Mouse (Mus musculus): ENCODE measurements around the gene Mov10l1. TPM values are rescaled to one million over a fixed set of nuclear protein-coding genes. Genes with fewer than 3 reads are reported as not detected.

Gene Mov10l1
- polyA plus RNA-seq, 1 experiment from 2014 or later: 0.42 TPM

DNA sequence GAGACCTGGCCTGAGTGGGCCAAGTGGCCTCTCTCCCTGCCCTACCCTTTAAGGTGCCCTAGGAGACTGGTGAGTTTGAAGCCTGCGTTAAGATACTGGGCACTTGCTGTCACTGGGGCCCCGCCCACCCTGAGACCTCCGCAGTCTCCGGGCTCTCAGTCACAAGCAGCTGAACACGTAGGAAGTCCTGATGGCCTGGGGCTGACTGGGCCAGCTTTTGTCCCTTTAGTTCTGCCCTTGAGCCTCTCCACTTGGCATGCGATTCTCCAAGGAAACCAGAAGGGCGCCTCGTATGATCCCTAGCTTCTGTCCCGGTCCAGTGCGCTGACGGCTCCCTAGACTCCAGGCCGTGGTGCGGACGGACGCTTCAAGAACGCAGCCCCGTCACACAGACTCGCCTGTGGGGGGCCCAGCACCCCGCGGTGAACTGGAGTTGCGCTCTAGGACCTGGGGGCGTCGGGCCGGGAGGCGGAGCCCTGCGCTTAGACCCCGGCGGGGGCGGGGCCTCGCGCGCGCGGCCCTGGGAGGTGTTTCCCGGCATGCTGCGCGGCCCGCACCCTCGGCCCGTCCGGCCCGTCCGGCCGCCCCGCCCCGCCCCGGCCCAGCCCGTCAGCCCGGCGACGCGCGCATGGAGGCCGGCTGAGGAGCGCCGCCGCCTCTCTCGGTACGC lies 92.9 kb downstream of the Mov10l1 start:
- 3% methylated on average over 33 of the region's 59 CpGs for WGBS
- peak; percentile 94 for ATAC-seq
- peak overlapping the region; percentile 88 for H3K4me3 ChIP-seq (ENCODE audit: low read depth, low read length)
- DNase-seq (ENCODE audit: low spot score): peak; percentile 96
- H3K4me2 ChIP-seq (replicated peaks; ENCODE audit: low read depth, low read length): peak overlapping the region; percentile 74
- H3K27me3 ChIP-seq (replicated peaks; ENCODE audit: insufficient read depth, low read length): no peaks in the 10 kb centered on the region
- H3K4me1 ChIP-seq (ENCODE audit: insufficient read depth, low read depth, low read length): peaks cover 25% of the 10 kb centered on the region
- H3K27ac ChIP-seq (ENCODE audit: low read length): peak overlapping the region; percentile 91
- H3K9ac ChIP-seq (replicated peaks; ENCODE audit: low read depth): peak overlapping the region; percentile 80
- TF ChIP-seq EP300 (IDR thresholded peaks at IDR 0.05) (no peak), CTCF (IDR thresholded peaks at IDR 0.05) (peak; percentile 51)
- H3K36me3 ChIP-seq (ENCODE audit: insufficient read depth, low read length): 0 out of 2 replicates have a peak, but pooled peaks cover under 1% of the 10 kb centered on the region
- no peaks in the 10 kb centered on the region for H3K9me3 ChIP-seq (ENCODE audit: low read length)

DNA sequence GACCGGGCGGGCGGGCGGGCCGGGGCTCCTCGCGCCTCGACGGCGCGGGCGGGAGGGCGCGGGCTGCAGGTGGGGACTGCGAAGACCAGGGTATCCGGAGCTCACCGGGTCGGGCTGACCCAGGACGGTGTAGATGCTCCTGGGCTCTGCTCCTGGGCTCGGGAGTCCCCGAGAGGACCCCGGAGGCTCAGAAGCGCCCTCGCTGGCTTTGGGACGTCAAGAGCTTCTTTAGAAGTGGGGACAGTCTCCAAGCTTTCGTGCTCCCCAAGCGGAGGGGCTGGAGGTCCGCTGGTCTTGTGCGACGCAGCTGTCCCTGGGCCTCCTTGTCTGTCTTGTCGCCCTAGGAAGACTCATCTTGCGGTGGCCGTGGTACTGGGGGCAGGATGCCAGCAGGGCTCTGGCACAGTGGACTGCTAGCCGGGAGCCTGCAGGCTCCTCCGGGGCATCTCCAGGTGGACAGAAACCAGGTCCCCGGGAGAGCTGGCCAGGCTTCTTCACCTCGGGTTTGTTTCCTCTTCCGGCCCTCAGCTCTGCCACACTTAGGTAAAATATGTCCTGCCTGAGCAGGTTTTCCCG lies 93.5 kb downstream of the Mov10l1 start:
- peak overlapping the region; percentile 80 for H3K9ac ChIP-seq (replicated peaks; ENCODE audit: low read depth)
- TF ChIP-seq EP300 (IDR thresholded peaks at IDR 0.05): no peak
- no peak; the same call in 1 of the 2 replicates for TF ChIP-seq CTCF (IDR thresholded peaks at IDR 0.05)
- peaks cover 25% of the 10 kb centered on the region for H3K4me1 ChIP-seq (ENCODE audit: insufficient read depth, low read depth, low read length)
- ATAC-seq (peak; percentile 1), DNase-seq (ENCODE audit: low spot score) (peak; percentile 48)
- H3K9me3 ChIP-seq (ENCODE audit: low read length): no peaks in the 10 kb centered on the region
- peak overlapping the region; percentile 88 for H3K4me3 ChIP-seq (ENCODE audit: low read depth, low read length)
- no peaks in the 10 kb centered on the region for H3K27me3 ChIP-seq (replicated peaks; ENCODE audit: insufficient read depth, low read length)
- WGBS: 3% methylated on average over 27 of the region's 39 CpGs
- peak overlapping the region; percentile 91 for H3K27ac ChIP-seq (ENCODE audit: low read length)
- peak overlapping the region; percentile 74 for H3K4me2 ChIP-seq (replicated peaks; ENCODE audit: low read depth, low read length)
- 0 out of 2 replicates have a peak, but pooled peaks cover 5% of the 10 kb centered on the region for H3K36me3 ChIP-seq (ENCODE audit: insufficient read depth, low read length)

DNA sequence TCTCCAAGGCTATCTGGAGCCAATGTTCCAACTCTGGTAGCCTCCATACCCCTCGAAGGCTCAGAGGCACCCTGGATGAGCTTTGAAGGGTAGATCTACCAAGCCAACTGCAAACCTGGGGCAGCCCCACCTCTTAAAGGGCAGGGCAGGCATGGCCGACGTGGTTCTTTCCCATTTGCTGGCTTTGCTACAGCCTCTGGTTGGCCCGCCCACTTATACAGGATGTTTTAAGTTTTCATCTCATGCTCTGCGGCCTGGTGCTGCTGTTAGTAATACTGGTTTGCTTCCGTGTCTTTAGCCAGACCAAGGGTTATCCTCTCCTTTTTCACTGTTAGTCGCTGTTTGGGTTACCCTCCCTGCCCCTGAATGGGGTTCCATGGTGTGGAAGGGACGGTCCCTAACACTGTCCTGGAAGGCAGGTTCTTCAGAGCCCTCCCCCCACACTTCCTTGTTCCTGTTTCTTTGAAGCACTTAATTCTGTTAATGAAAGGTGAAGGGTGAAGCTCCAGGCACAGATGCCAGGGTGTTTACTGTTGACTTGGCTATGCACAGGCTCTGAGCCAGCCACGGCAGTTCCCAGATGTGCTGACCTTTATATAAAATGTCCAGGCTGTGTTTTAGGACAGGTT lies 95.6 kb downstream of the Mov10l1 start:
- Histone ChIP-seq H3K36me3 (ENCODE audit: insufficient read depth, low read length) (peaks cover 15% of the 10 kb centered on the region; the same call in 1 of the 2 replicates), H3K4me3 (ENCODE audit: low read depth, low read length) (no peak overlapping the region), H3K4me2 (replicated peaks; ENCODE audit: low read depth, low read length) (peak overlapping the region; percentile 29), H3K9ac (replicated peaks; ENCODE audit: low read depth) (no peak overlapping the region), H3K27me3 (replicated peaks; ENCODE audit: insufficient read depth, low read length) (no peaks in the 10 kb centered on the region), H3K4me1 (ENCODE audit: insufficient read depth, low read depth, low read length) (peaks cover 25% of the 10 kb centered on the region), H3K27ac (ENCODE audit: low read length) (peak overlapping the region; percentile 64), H3K9me3 (ENCODE audit: low read length) (no peaks in the 10 kb centered on the region)
- 31% methylated on average over 9 of the region's 9 CpGs for WGBS
- TF ChIP-seq EP300 (IDR thresholded peaks at IDR 0.05): no peak
- no peak for TF ChIP-seq CTCF (IDR thresholded peaks at IDR 0.05)
- DNase-seq (ENCODE audit: low spot score) (peak; percentile 81), ATAC-seq (peak; percentile 18)

DNA sequence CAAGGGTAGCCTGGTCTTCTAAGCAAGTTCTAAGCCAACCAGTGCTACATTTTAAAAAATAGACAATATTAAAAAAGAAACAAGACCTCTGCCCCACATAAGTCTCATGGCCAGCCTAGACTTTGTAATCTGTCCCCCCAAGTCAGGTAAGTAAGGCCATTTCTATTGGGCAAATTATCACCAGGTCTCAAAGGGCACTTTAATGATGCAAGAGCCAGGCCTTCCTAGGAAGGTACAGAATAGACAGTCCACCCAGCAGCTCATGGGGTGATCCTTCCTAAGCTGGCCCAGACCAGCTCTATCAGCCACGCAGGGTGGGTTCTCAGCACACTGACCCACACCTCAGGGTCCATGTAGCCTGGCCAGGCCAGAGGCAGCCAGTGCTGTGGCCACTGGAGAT lies 101.2 kb downstream of the Mov10l1 start:
- no peaks in the 10 kb centered on the region for H3K9me3 ChIP-seq (ENCODE audit: low read length)
- TF ChIP-seq CTCF (IDR thresholded peaks at IDR 0.05): no peak
- no peak for TF ChIP-seq EP300 (IDR thresholded peaks at IDR 0.05)
- no peaks in the 10 kb centered on the region for H3K27me3 ChIP-seq (replicated peaks; ENCODE audit: insufficient read depth, low read length)
- H3K4me3 ChIP-seq (ENCODE audit: low read depth, low read length): no peak overlapping the region
- no peak for DNase-seq (ENCODE audit: low spot score)
- H3K9ac ChIP-seq (replicated peaks; ENCODE audit: low read depth): no peak overlapping the region
- no peaks in the 10 kb centered on the region; the same call in 1 of the 2 replicates for H3K4me1 ChIP-seq (ENCODE audit: insufficient read depth, low read depth, low read length)
- no peak for ATAC-seq
- no peak overlapping the region for H3K4me2 ChIP-seq (replicated peaks; ENCODE audit: low read depth, low read length)
- peaks cover 34% of the 10 kb centered on the region; the same call in 1 of the 2 replicates for H3K36me3 ChIP-seq (ENCODE audit: insufficient read depth, low read length)
- 93% methylated on average over 1 of the region's 1 CpGs for WGBS
- no peak overlapping the region for H3K27ac ChIP-seq (ENCODE audit: low read length)

DNA sequence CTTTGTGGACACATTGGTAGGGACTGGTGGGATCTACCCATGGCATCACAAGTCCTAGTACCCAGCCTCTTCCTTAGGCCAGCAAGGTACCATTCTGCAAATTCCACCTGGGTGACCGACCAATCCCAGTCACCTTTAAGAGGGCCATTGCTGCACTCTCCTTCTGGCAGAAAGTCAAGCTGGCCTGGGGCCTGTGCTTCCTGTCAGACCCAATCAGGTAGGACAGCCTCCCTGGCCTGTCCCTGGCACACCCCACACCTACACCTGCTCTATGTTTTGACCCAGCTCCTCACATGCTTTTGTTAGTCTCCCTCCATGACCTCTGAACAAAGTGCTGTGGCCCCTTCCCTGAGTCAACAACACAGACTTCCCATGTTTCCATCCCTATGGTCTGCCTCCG lies 102.1 kb downstream of the Mov10l1 start:
- TF ChIP-seq CTCF (IDR thresholded peaks at IDR 0.05) (no peak), EP300 (IDR thresholded peaks at IDR 0.05) (no peak)
- Histone ChIP-seq H3K36me3 (ENCODE audit: insufficient read depth, low read length) (peaks cover 34% of the 10 kb centered on the region; the same call in 1 of the 2 replicates), H3K4me3 (ENCODE audit: low read depth, low read length) (no peak overlapping the region), H3K27ac (ENCODE audit: low read length) (no peak overlapping the region), H3K9ac (replicated peaks; ENCODE audit: low read depth) (no peak overlapping the region), H3K27me3 (replicated peaks; ENCODE audit: insufficient read depth, low read length) (no peaks in the 10 kb centered on the region), H3K4me1 (ENCODE audit: insufficient read depth, low read depth, low read length) (0 out of 2 replicates have a peak, but pooled peaks cover 4% of the 10 kb centered on the region), H3K9me3 (ENCODE audit: low read length) (no peaks in the 10 kb centered on the region), H3K4me2 (replicated peaks; ENCODE audit: low read depth, low read length) (no peak overlapping the region)
- no peak for DNase-seq (ENCODE audit: low spot score)
- 87% methylated on average over 2 of the region's 2 CpGs for WGBS
- no peak for ATAC-seq

DNA sequence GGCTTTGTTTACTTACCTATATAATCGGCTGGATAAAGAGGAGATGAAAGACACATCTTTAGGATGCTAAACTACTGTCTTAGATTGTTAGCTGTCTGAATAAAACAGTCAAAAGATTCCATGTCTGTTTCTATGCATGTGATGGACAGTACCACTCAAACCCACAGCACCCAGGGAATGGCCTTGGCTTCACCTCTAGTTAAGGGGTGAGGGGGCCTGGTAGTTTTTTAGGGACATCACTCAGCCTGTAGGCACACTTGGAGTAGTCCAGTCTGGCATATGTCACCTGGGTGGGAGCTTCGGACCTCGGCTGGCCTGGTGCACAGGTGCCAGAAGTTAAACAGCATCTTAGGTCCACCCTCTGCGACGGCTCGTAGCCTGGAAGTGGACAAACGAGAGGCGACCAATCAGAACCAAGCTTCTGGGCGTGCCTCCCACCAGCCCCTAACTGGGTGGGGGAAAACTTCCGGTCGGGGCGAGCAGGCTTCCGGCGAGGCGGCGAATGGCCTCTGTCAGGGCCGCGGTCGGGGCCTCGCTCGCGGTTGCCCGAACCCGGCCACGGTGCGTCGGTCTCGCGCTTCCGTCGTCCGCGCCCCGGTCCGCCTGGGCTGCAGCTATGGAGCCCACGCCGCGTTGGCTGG lies 106.0 kb downstream of the Mov10l1 start, which contains the start of gene Selenoo:
Gene Selenoo, plus strand, starts transcription at position 478 of the 641 bp plus-strand sequence.
- Histone ChIP-seq H3K4me1 (ENCODE audit: insufficient read depth, low read depth, low read length) (peaks cover 13% of the 10 kb centered on the region; the same call in 1 of the 2 replicates), H3K36me3 (ENCODE audit: insufficient read depth, low read length) (peaks cover 28% of the 10 kb centered on the region; the same call in 1 of the 2 replicates), H3K9me3 (ENCODE audit: low read length) (no peaks in the 10 kb centered on the region), H3K4me3 (ENCODE audit: low read depth, low read length) (peak within 1 kb of the TSS; percentile 79), H3K27me3 (replicated peaks; ENCODE audit: insufficient read depth, low read length) (no peaks in the 10 kb centered on the region), H3K9ac (replicated peaks; ENCODE audit: low read depth) (peak within 1 kb of the TSS; percentile 82), H3K4me2 (replicated peaks; ENCODE audit: low read depth, low read length) (peak within 1 kb of the TSS; percentile 99), H3K27ac (ENCODE audit: low read length) (peak within 1 kb of the TSS; percentile 89)
- TF ChIP-seq CTCF (IDR thresholded peaks at IDR 0.05) (no peak), EP300 (IDR thresholded peaks at IDR 0.05) (no peak)
- ATAC-seq (peak; percentile 97), DNase-seq (ENCODE audit: low spot score) (peak; percentile 96)
- 2% methylated on average over 26 of the region's 38 CpGs for WGBS
